Mouse (Mus musculus): ENCODE data around the gene BC003965. TPM values are rescaled to one million over a fixed set of nuclear protein-coding genes. Genes with fewer than 3 reads are reported as not detected.
"Not testable (repeated sequence)": the region's sequence is repeated elsewhere in the genome, so short reads cannot be mapped to it uniquely, and the experiment has no call there.

Gene BC003965
- polyA plus RNA-seq, 1 experiment from 2014 or later = 31.9 TPM

- Histone ChIP-seq H3K4me3 (ENCODE audit: low read depth, low read length) (peak overlapping the region; percentile 9; the same call in 1 of the 2 replicates), H3K9me3 (ENCODE audit: control insufficient read depth, low read length) (no peaks in the 10 kb centered on the region), H3K4me2 (ENCODE audit: low read depth, low read length) (peak overlapping the region; percentile 61), H3K4me1 (ENCODE audit: control insufficient read depth, insufficient read depth, low read length) (peaks cover 6% of the 10 kb centered on the region; the same call in 1 of the 2 replicates), H3K27me3 (ENCODE audit: control insufficient read depth, insufficient read depth, low read length) (no peaks in the 10 kb centered on the region), H3K27ac (ENCODE audit: low read depth, low read length) (no peak overlapping the region), H3K36me3 (ENCODE audit: control insufficient read depth, insufficient read depth, low read length) (peaks cover 18% of the 10 kb centered on the region; the same call in 1 of the 2 replicates), H3K9ac (replicated peaks; ENCODE audit: low read depth, low read length) (no peak overlapping the region)
- no peak for ATAC-seq (ENCODE audit: low read depth)
- 61% methylated on average over 6 of the region's 6 CpGs for WGBS
Observed at GRCm38 (mm10) chr17:25222951-25223601, 38.7 kb downstream of the BC003965 start.

- ATAC-seq (ENCODE audit: low read depth) = no peak
- peaks cover 6% of the 10 kb centered on the region; the same call in 1 of the 2 replicates for H3K36me3 ChIP-seq (ENCODE audit: control insufficient read depth, insufficient read depth, low read length)
- H3K9me3 ChIP-seq (ENCODE audit: control insufficient read depth, low read length) = no peaks in the 10 kb centered on the region
- no peaks in the 10 kb centered on the region for H3K27me3 ChIP-seq (ENCODE audit: control insufficient read depth, insufficient read depth, low read length)
- H3K27ac ChIP-seq (ENCODE audit: low read depth, low read length) = no peak overlapping the region
- H3K4me3 ChIP-seq (ENCODE audit: low read depth, low read length) = no peak overlapping the region
- WGBS = 90% methylated on average over 7 of the region's 7 CpGs
- H3K4me2 ChIP-seq (ENCODE audit: low read depth, low read length) = no peak overlapping the region
- H3K4me1 ChIP-seq (ENCODE audit: control insufficient read depth, insufficient read depth, low read length) = peaks cover 6% of the 10 kb centered on the region; the same call in 1 of the 2 replicates
- no peak overlapping the region for H3K9ac ChIP-seq (replicated peaks; ENCODE audit: low read depth, low read length)
Observed at GRCm38 (mm10) chr17:25224586-25225222, 40.4 kb downstream of the BC003965 start.

- H3K4me1 ChIP-seq (ENCODE audit: control insufficient read depth, insufficient read depth, low read length) = peaks cover 6% of the 10 kb centered on the region; the same call in 1 of the 2 replicates
- no peak overlapping the region for H3K4me2 ChIP-seq (ENCODE audit: low read depth, low read length)
- no peaks in the 10 kb centered on the region for H3K9me3 ChIP-seq (ENCODE audit: control insufficient read depth, low read length)
- WGBS = 88% methylated on average over 4 of the region's 4 CpGs
- H3K36me3 ChIP-seq (ENCODE audit: control insufficient read depth, insufficient read depth, low read length) = peaks cover 4% of the 10 kb centered on the region
- H3K27me3 ChIP-seq (ENCODE audit: control insufficient read depth, insufficient read depth, low read length) = no peaks in the 10 kb centered on the region
- H3K9ac ChIP-seq (replicated peaks; ENCODE audit: low read depth, low read length) = no peak overlapping the region
- no peak for ATAC-seq (ENCODE audit: low read depth)
- H3K4me3 ChIP-seq (ENCODE audit: low read depth, low read length) = no peak overlapping the region
- no peak overlapping the region for H3K27ac ChIP-seq (ENCODE audit: low read depth, low read length)
Observed at GRCm38 (mm10) chr17:25225659-25226058, 41.3 kb downstream of the BC003965 start.

- peaks cover 9% of the 10 kb centered on the region for H3K36me3 ChIP-seq (ENCODE audit: control insufficient read depth, insufficient read depth, low read length)
- no peak overlapping the region for H3K9ac ChIP-seq (replicated peaks; ENCODE audit: low read depth, low read length)
- WGBS = 93% methylated on average over 5 of the region's 5 CpGs
- H3K27ac ChIP-seq (ENCODE audit: low read depth, low read length) = no peak overlapping the region
- no peak for ATAC-seq (ENCODE audit: low read depth)
- H3K27me3 ChIP-seq (ENCODE audit: control insufficient read depth, insufficient read depth, low read length) = no peaks in the 10 kb centered on the region
- no peak overlapping the region for H3K4me3 ChIP-seq (ENCODE audit: low read depth, low read length)
- H3K9me3 ChIP-seq (ENCODE audit: control insufficient read depth, low read length) = no peaks in the 10 kb centered on the region
- no peaks in the 10 kb centered on the region for H3K4me1 ChIP-seq (ENCODE audit: control insufficient read depth, insufficient read depth, low read length)
- no peak overlapping the region for H3K4me2 ChIP-seq (ENCODE audit: low read depth, low read length)
Observed at GRCm38 (mm10) chr17:25227991-25228390, 43.6 kb downstream of the BC003965 start.

DNA sequence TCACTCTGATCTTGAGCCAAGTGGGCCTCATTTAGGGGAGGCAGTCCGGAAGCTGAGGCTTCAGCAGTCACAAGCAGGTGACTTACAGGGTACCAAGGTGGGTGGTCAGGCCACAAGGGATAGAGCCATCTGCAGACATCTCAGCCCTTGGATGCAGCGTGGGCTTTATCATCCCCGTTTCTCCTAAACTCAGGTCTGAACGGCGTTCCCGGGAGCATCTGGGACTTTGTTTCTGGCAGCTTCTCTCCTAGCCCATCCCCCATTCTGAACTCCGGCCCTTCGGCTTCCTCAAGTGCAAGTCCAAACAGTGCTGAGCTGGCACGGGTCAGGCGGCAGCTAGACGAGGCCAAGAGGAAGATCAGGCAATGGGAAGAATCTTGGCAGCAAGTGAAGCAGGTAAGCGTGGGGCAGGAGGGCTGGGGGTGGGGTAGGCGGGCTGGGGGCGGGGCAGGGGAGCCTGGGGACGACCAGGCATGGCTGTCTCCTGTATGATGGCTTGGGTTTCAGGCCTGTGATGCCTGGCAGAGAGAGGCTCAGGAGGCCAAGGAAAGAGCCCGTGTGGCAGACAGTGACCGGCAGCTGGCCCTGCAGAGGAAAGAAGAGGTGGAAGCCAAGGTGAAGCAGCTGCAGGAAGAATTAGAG, 45.8 kb downstream of the BC003965 start:
- WGBS = 80% methylated on average over 14 of the region's 17 CpGs
- not testable (repeated sequence) for H3K4me2 ChIP-seq (ENCODE audit: low read depth, low read length); H3K27ac ChIP-seq (ENCODE audit: low read depth, low read length); H3K4me1 ChIP-seq (ENCODE audit: control insufficient read depth, insufficient read depth, low read length); H3K4me3 ChIP-seq (ENCODE audit: low read depth, low read length); H3K27me3 ChIP-seq (ENCODE audit: control insufficient read depth, insufficient read depth, low read length); H3K9ac ChIP-seq (replicated peaks; ENCODE audit: low read depth, low read length); H3K9me3 ChIP-seq (ENCODE audit: control insufficient read depth, low read length); ATAC-seq (ENCODE audit: low read depth)
- peaks cover 18% of the 10 kb centered on the region for H3K36me3 ChIP-seq (ENCODE audit: control insufficient read depth, insufficient read depth, low read length)

DNA sequence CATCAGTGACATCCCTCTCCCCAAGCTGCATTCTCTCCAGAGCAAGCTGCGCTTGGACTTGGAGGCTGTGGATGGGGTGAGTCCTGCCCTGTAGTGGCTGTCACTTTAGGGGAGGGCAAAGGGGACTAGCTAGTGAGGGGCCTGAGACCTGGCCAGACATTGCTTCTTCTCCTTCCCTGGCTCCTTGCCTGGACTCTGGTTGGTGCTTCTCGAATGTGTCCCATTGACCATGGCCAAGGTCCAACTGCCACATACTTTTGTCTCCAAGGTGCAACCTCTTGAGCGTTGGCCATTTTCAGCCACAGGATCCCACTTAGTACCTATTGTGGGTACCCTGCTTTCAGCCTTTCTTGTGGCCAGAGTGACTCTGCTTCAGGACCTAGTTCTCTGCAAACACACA, 46.3 kb downstream of the BC003965 start:
- ATAC-seq (ENCODE audit: low read depth) = no peak
- 100% methylated on average over 3 of the region's 3 CpGs for WGBS
- no peak overlapping the region for H3K27ac ChIP-seq (ENCODE audit: low read depth, low read length)

DNA sequence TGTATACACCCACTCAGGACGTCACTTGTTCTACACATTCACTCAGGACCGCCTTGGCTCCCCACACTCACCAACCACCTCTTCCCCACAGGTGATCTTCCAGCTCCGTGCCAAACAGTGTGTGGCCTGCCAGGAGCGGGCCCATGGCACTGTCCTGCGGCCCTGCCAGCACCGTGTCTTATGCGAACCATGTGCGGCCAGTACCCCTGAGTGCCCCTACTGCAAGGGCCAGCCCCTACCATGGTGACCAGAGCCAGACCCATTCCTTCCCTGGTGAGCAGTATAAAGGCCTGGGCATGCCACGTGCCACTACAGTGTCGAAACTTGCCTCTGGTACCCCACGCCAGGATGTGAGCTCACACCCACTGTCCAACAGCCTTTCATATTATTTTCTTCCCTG, 47.3 kb downstream of the BC003965 start:
- not testable (repeated sequence) for H3K4me3 ChIP-seq (ENCODE audit: low read depth, low read length); H3K27me3 ChIP-seq (ENCODE audit: control insufficient read depth, insufficient read depth, low read length); H3K9me3 ChIP-seq (ENCODE audit: control insufficient read depth, low read length); H3K4me1 ChIP-seq (ENCODE audit: control insufficient read depth, insufficient read depth, low read length); H3K4me2 ChIP-seq (ENCODE audit: low read depth, low read length); H3K9ac ChIP-seq (replicated peaks; ENCODE audit: low read depth, low read length); H3K27ac ChIP-seq (ENCODE audit: low read depth, low read length)
- ATAC-seq (ENCODE audit: low read depth) = peak; percentile 34; the same call in 1 of the 2 replicates
- H3K36me3 ChIP-seq (ENCODE audit: control insufficient read depth, insufficient read depth, low read length) = peaks cover 23% of the 10 kb centered on the region
- WGBS = 97% methylated on average over 5 of the region's 11 CpGs

More for the DNA sequence above, 46.3 kb downstream of the BC003965 start:
- Histone ChIP-seq H3K9ac (replicated peaks; ENCODE audit: low read depth, low read length) (no peak overlapping the region), H3K4me3 (ENCODE audit: low read depth, low read length) (no peak overlapping the region), H3K4me2 (ENCODE audit: low read depth, low read length) (no peak overlapping the region), H3K36me3 (ENCODE audit: control insufficient read depth, insufficient read depth, low read length) (peaks cover 19% of the 10 kb centered on the region), H3K4me1 (ENCODE audit: control insufficient read depth, insufficient read depth, low read length) (no peaks in the 10 kb centered on the region), H3K9me3 (ENCODE audit: control insufficient read depth, low read length) (no peaks in the 10 kb centered on the region), H3K27me3 (ENCODE audit: control insufficient read depth, insufficient read depth, low read length) (no peaks in the 10 kb centered on the region)

DNA sequence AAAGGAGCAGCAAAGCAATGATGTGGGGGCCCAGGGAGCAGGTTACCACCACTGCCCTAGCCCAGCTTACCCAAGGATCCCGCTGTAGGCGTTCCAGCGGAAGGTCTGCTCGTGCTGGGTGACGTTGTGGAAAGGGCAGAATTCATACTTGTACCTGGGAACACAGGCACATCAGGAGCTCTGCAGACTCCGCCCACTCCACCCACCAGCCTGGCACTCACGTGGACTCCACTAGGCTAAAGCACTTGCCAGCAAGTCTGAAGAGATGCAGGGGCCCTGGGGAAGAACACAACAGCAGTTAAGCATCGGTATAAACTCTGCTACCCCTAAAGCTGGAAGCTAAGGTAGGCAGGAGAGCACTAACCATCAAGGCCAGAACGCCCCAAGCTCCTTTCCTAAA, 51.3 kb downstream of the BC003965 start:
- H3K9ac ChIP-seq (replicated peaks; ENCODE audit: low read depth, low read length) = no peak overlapping the region
- H3K27me3 ChIP-seq (ENCODE audit: control insufficient read depth, insufficient read depth, low read length) = no peaks in the 10 kb centered on the region
- H3K36me3 ChIP-seq (ENCODE audit: control insufficient read depth, insufficient read depth, low read length) = peaks cover 23% of the 10 kb centered on the region
- no peak for ATAC-seq (ENCODE audit: low read depth)
- H3K9me3 ChIP-seq (ENCODE audit: control insufficient read depth, low read length) = no peaks in the 10 kb centered on the region
- no peak overlapping the region for H3K4me3 ChIP-seq (ENCODE audit: low read depth, low read length)
- H3K4me1 ChIP-seq (ENCODE audit: control insufficient read depth, insufficient read depth, low read length) = peaks cover 7% of the 10 kb centered on the region
- no peak overlapping the region for H3K4me2 ChIP-seq (ENCODE audit: low read depth, low read length)
- no peak overlapping the region for H3K27ac ChIP-seq (ENCODE audit: low read depth, low read length)
- WGBS = 89% methylated on average over 9 of the region's 9 CpGs

All from neural tube, embryonic 14.5 days (tissue).